Mouse (Mus musculus): ENCODE measurements around the gene Spag4.
"Not testable (repeated sequence)": the region's sequence is repeated elsewhere in the genome, so short reads cannot be mapped to it uniquely, and the experiment has no call there.

Spag4 gene

DNA sequence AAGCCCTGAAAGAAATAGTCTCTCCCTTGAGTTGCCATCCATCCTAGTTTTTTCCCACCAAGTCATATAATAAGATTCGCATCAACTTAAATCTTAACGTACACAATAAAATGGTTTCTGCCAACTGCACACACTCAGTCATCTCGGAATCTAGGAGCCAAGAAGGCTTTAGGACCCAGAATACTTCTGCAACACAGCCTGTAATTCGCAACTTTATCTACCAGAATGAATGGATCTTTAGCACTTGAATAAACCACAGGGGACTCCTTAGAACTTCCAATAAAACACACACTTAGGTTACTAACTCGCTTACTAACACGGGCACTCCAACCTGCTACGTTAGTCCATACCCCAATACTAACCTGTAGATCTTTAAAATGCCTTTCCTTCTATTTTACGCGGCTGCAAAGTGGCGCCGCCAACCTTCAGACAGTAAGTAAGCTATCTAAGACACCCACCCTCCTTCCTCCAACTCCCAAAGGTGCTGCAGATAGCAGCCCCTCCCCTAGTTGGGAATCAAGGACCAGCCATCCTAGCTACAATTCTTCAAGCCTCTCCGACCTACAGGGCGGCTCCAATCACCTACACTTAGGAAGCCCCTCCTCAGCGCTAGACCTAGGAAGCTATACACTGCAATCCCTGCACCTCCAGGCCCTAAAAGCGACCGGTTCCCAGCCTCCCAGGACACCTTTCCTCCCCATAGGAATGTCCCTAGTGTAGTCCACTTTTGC is 45.8 kb downstream of the Spag4 start:
- peak; percentile 33 for DNase-seq (ENCODE audit: extremely low spot score, low read depth, low spot score)

DNA sequence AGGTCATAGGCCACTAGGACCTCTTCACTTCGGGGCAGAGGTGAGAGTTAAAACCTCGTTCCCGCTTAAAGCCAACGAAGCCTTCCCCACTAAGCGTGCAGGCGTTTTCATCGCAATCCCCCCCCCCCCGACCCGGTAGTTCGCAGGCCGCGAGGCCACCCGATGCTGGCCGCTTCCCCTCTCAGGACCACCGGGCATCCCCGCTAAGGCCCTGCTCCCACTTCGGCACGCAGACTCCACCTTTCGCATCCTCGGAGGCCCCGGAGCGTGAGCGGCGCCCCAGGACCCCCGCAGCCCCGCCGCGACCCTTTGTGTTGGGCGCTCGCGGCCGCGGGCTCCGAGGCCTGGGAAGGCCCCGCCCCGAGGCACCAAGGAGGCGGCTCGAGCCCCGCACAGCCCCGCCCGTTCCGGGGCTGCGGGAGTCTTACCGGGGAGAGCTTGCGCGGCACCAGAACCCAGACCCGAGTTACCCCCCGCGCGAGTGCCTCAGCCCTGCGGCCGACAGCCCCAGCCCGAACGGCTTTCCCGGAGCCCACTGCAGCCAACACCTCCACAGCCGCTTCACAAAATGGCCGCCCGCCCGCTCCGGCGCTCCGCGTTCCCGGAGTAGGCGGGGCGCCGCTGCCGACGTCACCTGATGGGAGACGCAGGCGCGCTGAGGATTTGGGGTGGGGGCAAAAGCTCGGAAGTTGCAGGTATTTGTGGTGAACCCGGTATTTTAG is 46.5 kb downstream of the Spag4 start, which contains the start of the genes Cpne1 and Rbm12:
Cpne1 (minus strand) TSS at position 608 of the 722 bp plus-strand sequence.
Rbm12 (minus strand) TSS at position 621 of the 722 bp plus-strand sequence.
- peak; percentile 74 for DNase-seq (ENCODE audit: extremely low spot score, low read depth, low spot score)

DNA sequence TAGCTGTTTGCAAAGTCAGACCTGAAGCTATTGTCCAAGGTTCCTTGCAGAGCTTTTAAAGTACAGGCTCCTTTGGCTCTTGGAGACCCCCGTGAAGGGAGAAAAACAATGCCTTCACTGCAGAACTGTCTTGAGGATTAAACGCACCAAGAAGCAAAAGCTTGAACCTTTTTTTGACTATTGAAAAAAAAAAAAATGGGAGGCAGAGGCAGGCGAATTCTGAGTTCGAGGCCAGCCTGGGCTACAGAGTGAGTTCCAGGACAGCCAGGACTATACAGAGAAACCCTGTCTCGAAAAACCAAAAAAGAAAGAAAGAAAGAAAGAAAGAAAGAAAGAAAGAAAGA is 47.1 kb downstream of the Spag4 start:
- DNase-seq (ENCODE audit: extremely low spot score, low read depth, low spot score), result not testable (repeated sequence)

DNA sequence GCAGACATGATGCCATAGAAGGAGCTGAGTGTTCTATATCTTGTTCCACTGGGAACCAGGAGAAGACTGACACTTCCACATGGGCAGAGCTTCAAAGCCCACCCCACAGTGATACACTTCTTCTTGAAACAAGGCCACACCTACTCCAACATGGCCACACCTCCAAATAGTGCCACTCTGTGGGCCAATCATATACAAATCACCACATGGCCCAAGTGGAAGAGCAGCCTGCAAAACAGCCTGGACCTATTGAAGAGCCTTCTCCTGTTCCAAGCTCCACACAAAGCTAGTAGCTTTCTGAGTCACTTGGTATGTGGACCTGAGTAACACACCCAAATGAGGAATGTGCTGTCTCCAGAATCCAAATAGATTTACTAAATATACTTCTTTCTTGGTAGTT is 54.6 kb downstream of the Spag4 start:
- no peak for DNase-seq (ENCODE audit: extremely low spot score, low read depth, low spot score)

Measured in hindlimb bud, embryonic 11.5 days (tissue).